Mouse (Mus musculus) embryonic facial prominence, embryonic 11.5 days (tissue): ENCODE data around the gene Cyb5rl. TPM values are rescaled to one million over a fixed set of nuclear protein-coding genes. Genes with fewer than 3 reads are reported as not detected.
A peak's percentile ranks its signal among the peaks of the same experiment; 100 is the strongest.

Experiments used
- ATAC-seq: fragments of 200-750 bp; cut with Nextera tagmentation; replicated peaks from 2 replicates; pipeline ENCODE4 v1.8.0; 2017; ENCODE audit warnings: low read depth; ENCODE audit not compliant: insufficient number of reproducible peaks, low FRiP score, low TSS enrichment
- DNase-seq: peaks from one replicate; pipeline ENCODE4 v3.0.0-alpha.2; 2015; ENCODE audit warnings: low spot score
- H3K27ac ChIP-seq: fragments of 300-500 bp; sonication (generic); replicated peaks from 2 replicates; pipeline ENCODE4 v1.5.1; 2014; ENCODE audit warnings: mild to moderate bottlenecking, low read depth, low read length, control low read depth
- H3K27me3 ChIP-seq: fragments of 300-500 bp; sonication (generic); 2 replicates; pipeline ENCODE4 v1.6.1; 2014; ENCODE audit warnings: mild to moderate bottlenecking, low read length, moderate library complexity, mixed read lengths; ENCODE audit not compliant: control insufficient read depth, insufficient read depth
- H3K36me3 ChIP-seq: fragments of 300-500 bp; sonication (generic); replicated peaks from 2 replicates; pipeline ENCODE4 v1.6.1; 2014; ENCODE audit warnings: low read depth, mild to moderate bottlenecking, low read length, moderate library complexity, mixed read lengths; ENCODE audit not compliant: control insufficient read depth, insufficient read depth
- H3K4me1 ChIP-seq: fragments of 300-500 bp; sonication (generic); 2 replicates; pipeline ENCODE4 v1.6.1; 2014; ENCODE audit warnings: low read length, mixed read lengths; ENCODE audit not compliant: control insufficient read depth, insufficient read depth
- H3K4me2 ChIP-seq: fragments of 300-500 bp; sonication (generic); 2 replicates; pipeline ENCODE4 v1.6.1; 2014; ENCODE audit warnings: low read depth, mild to moderate bottlenecking, control low read depth, low read length, moderate library complexity
- H3K4me3 ChIP-seq: fragments of 300-500 bp; sonication (generic); 2 replicates; pipeline ENCODE4 v1.5.1; 2014; ENCODE audit warnings: low read depth, low read length, control low read depth
- H3K9ac ChIP-seq: fragments of 300-500 bp; sonication (generic); replicated peaks from 2 replicates; pipeline ENCODE4 v1.6.1; 2014; ENCODE audit warnings: mild to moderate bottlenecking, control low read depth, low read length
- H3K9me3 ChIP-seq: fragments of 300-500 bp; sonication (generic); replicated peaks from 2 replicates; pipeline ENCODE4 v1.6.1; 2016; ENCODE audit warnings: mild to moderate bottlenecking, low read length, inconsistent platforms, mixed read lengths; ENCODE audit not compliant: control insufficient read depth
- WGBS: fragments of 180-500 bp; shearing (Covaris S2); extraction: QIAGEN DNeasy Blood & Tissue Kit; methylation state at CpG from one replicate; pipeline ENCODE4 v1.1.7; 2014; 5-methylcytosine and 5-hydroxymethylcytosine counted together
- polyA plus RNA-seq: library from polyadenylated mRNA; unstranded; fragments of >200 nt; fragmentation: Nextera tagmentation; extraction: Ambion mirVana; gene quantifications from 2 replicates; pipeline ENCODE4 v1.2.1, GENCODE M21; 2014

Gene Cyb5rl
- polyA plus RNA-seq, 1 experiment from 2014 or later = 5.6 TPM

DNA sequence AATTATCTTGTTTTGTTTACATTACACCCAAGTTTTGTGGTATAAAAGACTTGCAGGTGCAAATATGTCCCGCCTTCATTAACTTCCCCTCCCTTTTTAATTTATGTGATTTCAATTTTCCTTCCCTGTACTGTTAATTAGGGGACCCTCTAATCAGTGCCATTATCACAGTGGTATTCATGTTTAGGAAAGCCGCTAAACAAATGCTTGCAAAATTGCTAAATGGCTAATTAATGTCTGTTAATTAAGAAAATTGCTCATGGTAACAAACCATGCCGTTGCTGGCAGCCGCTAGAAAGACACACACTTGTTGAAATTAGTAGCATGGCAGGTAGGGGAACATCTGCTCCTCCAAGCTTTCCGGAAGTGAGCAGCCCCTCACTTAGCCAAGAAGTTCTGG, 41.4 kb upstream of the Cyb5rl start:
- Histone ChIP-seq H3K27ac (no peak overlapping the region), H3K4me2 (no peak overlapping the region), H3K36me3 (peaks cover under 1% of the 10 kb centered on the region), H3K4me3 (no peak overlapping the region), H3K9me3 (no peaks in the 10 kb centered on the region), H3K9ac (no peak overlapping the region), H3K27me3 (no peaks in the 10 kb centered on the region), H3K4me1 (no peaks in the 10 kb centered on the region; the same call in none of the 2 replicates)
- DNase-seq = no peak
- no peak for ATAC-seq
- 85% methylated on average over 5 of the region's 5 CpGs for WGBS

DNA sequence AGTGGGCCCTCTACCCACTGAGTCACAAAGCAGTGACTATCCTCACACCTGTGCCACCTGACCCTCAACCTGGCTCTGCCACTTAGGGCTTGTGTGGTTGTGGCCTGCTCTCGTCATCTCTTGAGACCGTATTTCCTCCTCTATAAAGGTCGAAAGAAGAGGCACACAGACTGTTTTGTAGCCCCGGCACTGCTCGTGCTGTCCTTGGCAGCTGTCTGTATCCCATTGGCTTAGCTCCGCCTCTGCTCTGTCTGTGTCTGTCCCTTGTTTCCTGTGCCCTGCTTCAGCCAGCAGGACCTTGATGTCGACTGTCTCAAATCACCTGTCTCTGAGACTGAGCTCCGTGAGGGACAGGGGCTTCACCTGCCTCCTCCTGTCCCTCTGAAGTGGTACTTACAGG, 40.3 kb upstream of the Cyb5rl start:
- H3K27ac ChIP-seq = peak overlapping the region; percentile 20; the same call in 1 of the 2 replicates
- ATAC-seq = no peak
- no peaks in the 10 kb centered on the region for H3K9me3 ChIP-seq
- no peaks in the 10 kb centered on the region for H3K27me3 ChIP-seq
- no peak for DNase-seq
- H3K4me3 ChIP-seq = no peak overlapping the region
- no peaks in the 10 kb centered on the region; the same call in none of the 2 replicates for H3K4me1 ChIP-seq
- 60% methylated on average over 8 of the region's 8 CpGs for WGBS
- no peak overlapping the region for H3K9ac ChIP-seq
- H3K4me2 ChIP-seq = no peak overlapping the region
- H3K36me3 ChIP-seq = peaks cover 3% of the 10 kb centered on the region

DNA sequence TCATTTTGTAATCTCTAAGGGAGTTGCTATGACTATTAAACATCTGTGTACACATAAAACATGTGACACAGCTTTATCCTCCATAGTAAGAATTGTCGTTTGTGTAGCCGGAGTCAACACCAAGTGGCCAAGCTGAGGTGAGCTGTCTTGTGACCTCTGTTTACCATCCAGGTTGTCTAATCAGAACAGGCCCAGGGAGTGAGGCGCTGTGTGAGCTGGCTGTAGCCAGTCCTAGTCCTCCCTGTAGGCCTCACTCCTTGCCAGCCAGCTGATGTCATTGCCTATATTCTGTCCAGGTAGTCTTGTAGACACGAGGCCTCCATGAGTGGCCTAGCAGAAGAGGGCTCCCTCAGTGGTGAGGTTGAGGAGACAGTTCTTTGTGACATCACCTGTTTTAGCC, 31.1 kb upstream of the Cyb5rl start:
- H3K9ac ChIP-seq = no peak overlapping the region
- DNase-seq (no peak), ATAC-seq (no peak)
- peaks cover 4% of the 10 kb centered on the region for H3K36me3 ChIP-seq
- H3K27ac ChIP-seq = no peak overlapping the region
- H3K4me1 ChIP-seq = no peaks in the 10 kb centered on the region
- no peaks in the 10 kb centered on the region for H3K27me3 ChIP-seq
- H3K9me3 ChIP-seq = no peaks in the 10 kb centered on the region
- WGBS = 93% methylated on average over 4 of the region's 4 CpGs
- no peak overlapping the region for H3K4me3 ChIP-seq
- H3K4me2 ChIP-seq = no peak overlapping the region

DNA sequence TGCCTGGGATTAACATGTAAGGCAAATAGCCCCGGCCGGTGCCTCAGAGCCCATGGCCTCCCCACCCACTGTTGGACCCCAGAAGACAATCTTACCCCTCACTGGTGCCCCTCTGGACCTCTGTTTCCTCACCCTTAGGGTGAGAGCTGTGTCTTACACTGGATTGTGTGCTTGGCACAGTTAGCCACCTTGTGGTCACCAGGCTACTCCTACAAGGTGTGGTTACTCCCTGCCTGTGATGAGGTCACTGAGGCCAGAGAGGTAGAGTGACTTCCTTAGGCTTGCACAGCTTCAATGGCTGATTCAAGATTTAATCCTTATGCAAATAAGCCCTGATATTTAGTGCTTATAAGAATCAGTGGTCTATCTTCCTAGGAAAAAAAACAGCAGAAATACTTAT, 29.8 kb upstream of the Cyb5rl start:
- WGBS = 90% methylated on average over 2 of the region's 2 CpGs
- Histone ChIP-seq H3K27ac (no peak overlapping the region), H3K9me3 (no peaks in the 10 kb centered on the region), H3K9ac (no peak overlapping the region), H3K36me3 (peaks cover 13% of the 10 kb centered on the region), H3K27me3 (no peaks in the 10 kb centered on the region), H3K4me3 (no peak overlapping the region), H3K4me1 (no peaks in the 10 kb centered on the region), H3K4me2 (no peak overlapping the region)
- ATAC-seq (no peak), DNase-seq (no peak)

DNA sequence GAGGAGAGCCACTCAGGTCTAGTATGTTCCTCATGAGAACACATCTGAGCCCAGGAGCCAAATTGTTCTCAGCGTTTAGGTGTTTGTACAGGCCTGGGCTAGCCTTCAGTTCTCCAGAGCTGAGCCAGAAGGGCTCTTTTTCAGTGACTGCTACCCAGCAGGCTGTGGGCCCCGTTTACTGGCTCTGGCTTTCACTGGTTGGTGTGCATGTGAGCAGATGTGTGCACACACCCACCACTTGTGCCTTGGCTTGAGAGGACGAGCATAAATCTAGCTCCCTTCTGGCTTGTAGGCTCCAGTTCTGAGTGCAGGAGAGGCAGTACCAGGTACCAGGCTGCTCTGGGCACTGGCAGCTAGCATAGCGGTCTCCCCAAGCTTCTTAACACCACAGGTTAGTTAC, 28.5 kb upstream of the Cyb5rl start:
- Histone ChIP-seq H3K27ac (no peak overlapping the region), H3K27me3 (no peaks in the 10 kb centered on the region), H3K9me3 (no peaks in the 10 kb centered on the region), H3K9ac (no peak overlapping the region), H3K4me1 (no peaks in the 10 kb centered on the region), H3K4me3 (no peak overlapping the region), H3K36me3 (peaks cover 13% of the 10 kb centered on the region), H3K4me2 (no peak overlapping the region)
- 93% methylated on average over 4 of the region's 4 CpGs for WGBS
- DNase-seq = no peak
- ATAC-seq = no peak

DNA sequence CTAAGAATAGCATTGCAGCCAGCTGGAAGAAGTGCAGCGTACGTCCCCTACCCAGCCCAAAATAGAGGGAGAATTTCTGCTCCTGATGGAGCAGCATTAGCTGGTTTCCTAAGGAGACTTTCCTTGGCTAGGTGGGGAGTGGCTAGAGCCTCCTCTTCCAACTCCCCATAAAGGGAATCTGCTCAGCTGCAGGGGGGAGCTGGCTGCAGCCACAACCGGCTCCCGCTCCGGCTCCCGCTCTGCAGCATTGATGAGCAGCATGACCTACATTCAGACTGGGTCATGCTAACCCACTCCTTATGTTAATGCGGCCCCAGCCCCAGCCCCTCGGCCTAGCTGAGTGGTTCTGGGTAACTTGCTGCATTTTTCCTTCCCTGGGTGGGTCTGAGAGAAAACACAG, 27.5 kb upstream of the Cyb5rl start:
- Histone ChIP-seq H3K9ac (no peak overlapping the region), H3K4me1 (no peaks in the 10 kb centered on the region), H3K4me2 (no peak overlapping the region), H3K27ac (no peak overlapping the region), H3K4me3 (no peak overlapping the region), H3K36me3 (peaks cover 18% of the 10 kb centered on the region), H3K9me3 (no peaks in the 10 kb centered on the region), H3K27me3 (no peaks in the 10 kb centered on the region)
- WGBS = 80% methylated on average over 8 of the region's 8 CpGs
- DNase-seq (no peak), ATAC-seq (no peak)

DNA sequence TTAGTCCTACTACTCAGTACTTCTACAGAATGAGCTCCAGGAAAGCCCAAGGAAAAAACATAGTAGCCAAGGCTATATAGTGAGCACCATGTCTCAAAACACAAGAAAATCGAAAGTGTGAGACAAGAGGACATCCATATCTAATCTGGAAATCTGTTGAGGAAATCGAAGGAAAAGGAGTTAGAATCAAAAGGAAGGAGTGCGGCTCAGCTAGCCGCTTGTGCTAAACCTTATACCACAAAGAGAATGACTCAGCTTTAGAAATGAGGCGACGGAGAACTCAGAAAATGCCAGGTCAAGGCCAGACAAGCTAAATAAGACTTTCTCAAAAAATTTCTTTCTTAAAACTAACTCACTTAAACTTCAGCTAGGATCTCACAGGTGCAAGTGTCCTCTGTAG, 24.5 kb upstream of the Cyb5rl start:
- H3K4me2 ChIP-seq = no peak overlapping the region
- H3K36me3 ChIP-seq = peaks cover 23% of the 10 kb centered on the region
- no peak for DNase-seq
- H3K9ac ChIP-seq = no peak overlapping the region
- no peaks in the 10 kb centered on the region for H3K27me3 ChIP-seq
- 96% methylated on average over 6 of the region's 6 CpGs for WGBS
- H3K4me3 ChIP-seq = no peak overlapping the region
- ATAC-seq = no peak
- no peaks in the 10 kb centered on the region for H3K4me1 ChIP-seq
- H3K9me3 ChIP-seq = no peaks in the 10 kb centered on the region
- no peak overlapping the region for H3K27ac ChIP-seq

DNA sequence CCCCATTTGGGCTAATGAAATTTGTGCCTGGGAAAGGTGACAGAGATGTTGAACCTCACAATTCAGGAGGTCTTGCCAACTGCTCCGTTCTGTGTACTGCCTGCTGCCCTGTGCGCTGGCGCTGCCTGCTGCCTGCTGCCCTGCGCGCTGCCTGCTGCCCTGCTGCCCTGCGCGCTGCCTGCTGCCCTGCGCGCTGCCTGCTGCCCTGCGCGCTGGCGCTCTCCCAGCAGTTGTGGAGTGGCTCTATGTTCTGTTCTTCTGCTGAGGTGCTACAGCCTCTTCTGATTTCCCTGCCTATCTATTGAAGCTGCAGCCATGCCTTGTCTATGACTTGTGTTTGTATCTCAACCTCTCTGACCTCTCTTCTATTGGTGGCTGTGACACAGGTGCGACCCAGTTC, 21.6 kb upstream of the Cyb5rl start:
- DNase-seq (no peak), ATAC-seq (no peak)
- Histone ChIP-seq H3K27ac (no peak overlapping the region), H3K9me3 (no peaks in the 10 kb centered on the region), H3K4me3 (no peak overlapping the region), H3K4me1 (no peaks in the 10 kb centered on the region), H3K36me3 (peaks cover 33% of the 10 kb centered on the region), H3K27me3 (no peaks in the 10 kb centered on the region), H3K9ac (no peak overlapping the region), H3K4me2 (no peak overlapping the region)
- WGBS = 98% methylated on average over 13 of the region's 13 CpGs
